Mouse (Mus musculus): ENCODE measurements around the gene Olfr869. TPM values are rescaled to one million over a fixed set of nuclear protein-coding genes. Genes with fewer than 3 reads are reported as not detected.

Olfr869 gene
- not detected for total RNA-seq (2021)

- no peak for DNase-seq
Measured at GRCm38 (mm10) chr9:20128709-20129108, at the start of gene Olfr869. Olfr869 (plus strand) TSS chr9:20129009.

GRCm38 (mm10) chr9:20098326-20098725 is 30.5 kb upstream of the Olfr869 start, which contains the start of gene Olfr868:
Olfr868 (plus strand) TSS chr9:20098626.
- no peak for DNase-seq

GRCm38 (mm10) chr9:20149706-20150105 is 20.9 kb downstream of the Olfr869 start:
- no peak for DNase-seq

GRCm38 (mm10) chr9:20173957-20174356 is 45.1 kb downstream of the Olfr869 start, which contains the start of gene Olfr870:
Olfr870 (minus strand) TSS chr9:20174057.
- no peak for DNase-seq

- no peak for DNase-seq
Measured at GRCm38 (mm10) chr9:20179463-20179862, 50.7 kb downstream of the Olfr869 start.

Other genes with a start within 250 kb of the Olfr869 start
- not detected for gene Olfr862, start 241.0 kb upstream of the Olfr869 start, total RNA-seq (2021)
- gene Olfr77, start 212.1 kb upstream of the Olfr869 start, total RNA-seq (2021) = not detected
- not detected for gene Olfr866, start 101.0 kb upstream of the Olfr869 start, total RNA-seq (2021)
- gene Olfr867, start 71.4 kb upstream of the Olfr869 start, total RNA-seq (2021) = not detected
- gene Olfr868, start 30.4 kb upstream of the Olfr869 start, total RNA-seq (2021) = not detected
- not detected for gene Olfr870, start 45.0 kb downstream of the Olfr869 start, total RNA-seq (2021)
- not detected for gene Olfr871, start 83.2 kb downstream of the Olfr869 start, total RNA-seq (2021)
- gene Olfr872, start 108.1 kb downstream of the Olfr869 start, total RNA-seq (2021) = not detected
- not detected for gene Olfr39, start 153.3 kb downstream of the Olfr869 start, total RNA-seq (2021)
- not detected for gene Olfr873, start 169.5 kb downstream of the Olfr869 start, total RNA-seq (2021)
- gene Olfr18, start 207.1 kb downstream of the Olfr869 start, total RNA-seq (2021) = under 1 TPM in 1 of 2 experiments, not detected in 1; 0.09 TPM